Mouse (Mus musculus): ENCODE results near the gene Cpm. TPM values are rescaled to one million over a fixed set of nuclear protein-coding genes. Genes with fewer than 3 reads are reported as not detected.

Gene Cpm
- polyA plus RNA-seq, 1 experiment from 2014 or later, result 47.7 TPM

GRCm38 (mm10) chr10:117667663-117668507, 38.6 kb downstream of the Cpm start:
- ATAC-seq, result no peak
- no peak overlapping the region for H3K27ac ChIP-seq (ENCODE audit: low read length)
- H3K9me3 ChIP-seq (ENCODE audit: control insufficient read depth, low read length), result no peaks in the 10 kb centered on the region
- H3K36me3 ChIP-seq (ENCODE audit: control insufficient read depth, insufficient read depth, low read length), result no peaks in the 10 kb centered on the region
- WGBS, result 94% methylated on average over 28 of the region's 28 CpGs
- H3K4me3 ChIP-seq (ENCODE audit: low read length), result no peak overlapping the region
- no peaks in the 10 kb centered on the region for H3K27me3 ChIP-seq (replicated peaks; ENCODE audit: control insufficient read depth, insufficient read depth, low read length)
- H3K9ac ChIP-seq (ENCODE audit: low read depth, low read length), result no peak overlapping the region
- peaks cover 19% of the 10 kb centered on the region for H3K4me1 ChIP-seq (ENCODE audit: control insufficient read depth, insufficient read depth, low read length)
- no peak overlapping the region for H3K4me2 ChIP-seq (ENCODE audit: low read depth, low read length)

- H3K4me1 ChIP-seq (ENCODE audit: control insufficient read depth, insufficient read depth, low read length), result peaks cover 15% of the 10 kb centered on the region; the same call in 1 of the 2 replicates
- 76% methylated on average over 10 of the region's 10 CpGs for WGBS
- H3K27me3 ChIP-seq (replicated peaks; ENCODE audit: control insufficient read depth, insufficient read depth, low read length), result no peaks in the 10 kb centered on the region
- peak overlapping the region; percentile 73 for H3K27ac ChIP-seq (ENCODE audit: low read length)
- no peak overlapping the region for H3K4me2 ChIP-seq (ENCODE audit: low read depth, low read length)
- H3K9me3 ChIP-seq (ENCODE audit: control insufficient read depth, low read length), result no peaks in the 10 kb centered on the region
- no peak overlapping the region for H3K4me3 ChIP-seq (ENCODE audit: low read length)
- H3K36me3 ChIP-seq (ENCODE audit: control insufficient read depth, insufficient read depth, low read length), result no peaks in the 10 kb centered on the region
- H3K9ac ChIP-seq (ENCODE audit: low read depth, low read length), result 0 out of 2 replicates have a peak overlapping the region, but pooled peaks have one; percentile 6
- no peak for ATAC-seq
These were observed 39.4 kb downstream of the Cpm start for GRCm38 (mm10) chr10:117668546-117669300.

GRCm38 (mm10) chr10:117669449-117670090, 40.3 kb downstream of the Cpm start:
- Histone ChIP-seq H3K4me1 (ENCODE audit: control insufficient read depth, insufficient read depth, low read length) (peaks cover 15% of the 10 kb centered on the region; the same call in 1 of the 2 replicates), H3K27ac (ENCODE audit: low read length) (peak overlapping the region; percentile 73), H3K9ac (ENCODE audit: low read depth, low read length) (peak overlapping the region; percentile 6; the same call in 1 of the 2 replicates), H3K4me2 (ENCODE audit: low read depth, low read length) (no peak overlapping the region), H3K27me3 (replicated peaks; ENCODE audit: control insufficient read depth, insufficient read depth, low read length) (no peaks in the 10 kb centered on the region), H3K36me3 (ENCODE audit: control insufficient read depth, insufficient read depth, low read length) (no peaks in the 10 kb centered on the region), H3K4me3 (ENCODE audit: low read length) (no peak overlapping the region), H3K9me3 (ENCODE audit: control insufficient read depth, low read length) (no peaks in the 10 kb centered on the region)
- ATAC-seq, result peak; percentile 93
- WGBS, result 33% methylated on average over 10 of the region's 10 CpGs

GRCm38 (mm10) chr10:117670092-117670491, 40.8 kb downstream of the Cpm start:
- Histone ChIP-seq H3K27ac (ENCODE audit: low read length) (peak overlapping the region; percentile 73), H3K9me3 (ENCODE audit: control insufficient read depth, low read length) (no peaks in the 10 kb centered on the region), H3K4me3 (ENCODE audit: low read length) (no peak overlapping the region), H3K36me3 (ENCODE audit: control insufficient read depth, insufficient read depth, low read length) (no peaks in the 10 kb centered on the region), H3K4me2 (ENCODE audit: low read depth, low read length) (no peak overlapping the region), H3K27me3 (replicated peaks; ENCODE audit: control insufficient read depth, insufficient read depth, low read length) (no peaks in the 10 kb centered on the region), H3K9ac (ENCODE audit: low read depth, low read length) (0 out of 2 replicates have a peak overlapping the region, but pooled peaks have one; percentile 6), H3K4me1 (ENCODE audit: control insufficient read depth, insufficient read depth, low read length) (peaks cover 15% of the 10 kb centered on the region; the same call in 1 of the 2 replicates)
- WGBS, result 79% methylated on average over 3 of the region's 3 CpGs
- ATAC-seq, result no peak

- Histone ChIP-seq H3K9ac (ENCODE audit: low read depth, low read length) (no peak overlapping the region), H3K27me3 (replicated peaks; ENCODE audit: control insufficient read depth, insufficient read depth, low read length) (no peaks in the 10 kb centered on the region), H3K4me1 (ENCODE audit: control insufficient read depth, insufficient read depth, low read length) (peaks cover 17% of the 10 kb centered on the region), H3K4me3 (ENCODE audit: low read length) (no peak overlapping the region), H3K9me3 (ENCODE audit: control insufficient read depth, low read length) (no peaks in the 10 kb centered on the region), H3K4me2 (ENCODE audit: low read depth, low read length) (no peak overlapping the region), H3K27ac (ENCODE audit: low read length) (no peak overlapping the region), H3K36me3 (ENCODE audit: control insufficient read depth, insufficient read depth, low read length) (no peaks in the 10 kb centered on the region)
- no peak for ATAC-seq
- 84% methylated on average over 5 of the region's 5 CpGs for WGBS
These were observed 41.5 kb downstream of the Cpm start for GRCm38 (mm10) chr10:117670791-117671190.

- WGBS, result 92% methylated on average over 9 of the region's 9 CpGs
- Histone ChIP-seq H3K4me2 (ENCODE audit: low read depth, low read length) (no peak overlapping the region), H3K27me3 (replicated peaks; ENCODE audit: control insufficient read depth, insufficient read depth, low read length) (no peaks in the 10 kb centered on the region), H3K27ac (ENCODE audit: low read length) (no peak overlapping the region), H3K4me1 (ENCODE audit: control insufficient read depth, insufficient read depth, low read length) (peaks cover 20% of the 10 kb centered on the region), H3K36me3 (ENCODE audit: control insufficient read depth, insufficient read depth, low read length) (no peaks in the 10 kb centered on the region), H3K4me3 (ENCODE audit: low read length) (no peak overlapping the region), H3K9ac (ENCODE audit: low read depth, low read length) (no peak overlapping the region), H3K9me3 (ENCODE audit: control insufficient read depth, low read length) (no peaks in the 10 kb centered on the region)
- ATAC-seq, result no peak
These were observed 42.0 kb downstream of the Cpm start for GRCm38 (mm10) chr10:117671266-117671665.

GRCm38 (mm10) chr10:117671930-117672666, 42.8 kb downstream of the Cpm start:
- Histone ChIP-seq H3K27ac (ENCODE audit: low read length) (no peak overlapping the region), H3K4me1 (ENCODE audit: control insufficient read depth, insufficient read depth, low read length) (peaks cover 22% of the 10 kb centered on the region), H3K9me3 (ENCODE audit: control insufficient read depth, low read length) (no peaks in the 10 kb centered on the region), H3K4me3 (ENCODE audit: low read length) (no peak overlapping the region), H3K9ac (ENCODE audit: low read depth, low read length) (no peak overlapping the region), H3K36me3 (ENCODE audit: control insufficient read depth, insufficient read depth, low read length) (no peaks in the 10 kb centered on the region), H3K27me3 (replicated peaks; ENCODE audit: control insufficient read depth, insufficient read depth, low read length) (no peaks in the 10 kb centered on the region), H3K4me2 (ENCODE audit: low read depth, low read length) (no peak overlapping the region)
- WGBS, result 81% methylated on average over 13 of the region's 13 CpGs
- no peak for ATAC-seq

- Histone ChIP-seq H3K9me3 (ENCODE audit: control insufficient read depth, low read length) (no peaks in the 10 kb centered on the region), H3K9ac (ENCODE audit: low read depth, low read length) (no peak overlapping the region), H3K4me2 (ENCODE audit: low read depth, low read length) (no peak overlapping the region), H3K27me3 (replicated peaks; ENCODE audit: control insufficient read depth, insufficient read depth, low read length) (no peaks in the 10 kb centered on the region), H3K36me3 (ENCODE audit: control insufficient read depth, insufficient read depth, low read length) (no peaks in the 10 kb centered on the region), H3K4me1 (ENCODE audit: control insufficient read depth, insufficient read depth, low read length) (peaks cover 25% of the 10 kb centered on the region), H3K27ac (ENCODE audit: low read length) (no peak overlapping the region), H3K4me3 (ENCODE audit: low read length) (no peak overlapping the region)
- no peak for ATAC-seq
- WGBS, result 60% methylated on average over 7 of the region's 7 CpGs
These were observed 43.4 kb downstream of the Cpm start for GRCm38 (mm10) chr10:117672693-117673092.
